Mouse (Mus musculus) lung, adult 10 weeks (tissue): ENCODE data around the gene Dxo. TPM values are rescaled to one million over a fixed set of nuclear protein-coding genes. Genes with fewer than 3 reads are reported as not detected.

ENCODE experiments used
- polyA plus RNA-seq: library from polyadenylated mRNA; stranded (reverse); fragments of 350-450 nt; fragmentation: Illumina TruSeq; extraction: RNeasy Lipid Tissue Mini Kit (QIAGEN cat#74804); gene quantifications from one replicate; pipeline ENCODE4 v1.2.3, GENCODE M21; 2014; ENCODE audit warnings: low read depth, low replicate concordance; ENCODE audit not compliant: insufficient read depth

Gene Dxo
- polyA plus RNA-seq = 27.5 TPM

GRCm38 (mm10) chr17:34836856-34837221 lies at the start of gene Dxo, which contains the start of gene Stk19:
TSS of gene Dxo (plus strand) at chr17:34837019.
TSS of gene Stk19 (minus strand) at chr17:34836945.

GRCm38 (mm10) chr17:34804301-34804700 lies 32.5 kb upstream of the Dxo start, which contains the start of gene Cyp21a1:
TSS of gene Cyp21a1 (minus strand) at chr17:34804561.

DNA sequence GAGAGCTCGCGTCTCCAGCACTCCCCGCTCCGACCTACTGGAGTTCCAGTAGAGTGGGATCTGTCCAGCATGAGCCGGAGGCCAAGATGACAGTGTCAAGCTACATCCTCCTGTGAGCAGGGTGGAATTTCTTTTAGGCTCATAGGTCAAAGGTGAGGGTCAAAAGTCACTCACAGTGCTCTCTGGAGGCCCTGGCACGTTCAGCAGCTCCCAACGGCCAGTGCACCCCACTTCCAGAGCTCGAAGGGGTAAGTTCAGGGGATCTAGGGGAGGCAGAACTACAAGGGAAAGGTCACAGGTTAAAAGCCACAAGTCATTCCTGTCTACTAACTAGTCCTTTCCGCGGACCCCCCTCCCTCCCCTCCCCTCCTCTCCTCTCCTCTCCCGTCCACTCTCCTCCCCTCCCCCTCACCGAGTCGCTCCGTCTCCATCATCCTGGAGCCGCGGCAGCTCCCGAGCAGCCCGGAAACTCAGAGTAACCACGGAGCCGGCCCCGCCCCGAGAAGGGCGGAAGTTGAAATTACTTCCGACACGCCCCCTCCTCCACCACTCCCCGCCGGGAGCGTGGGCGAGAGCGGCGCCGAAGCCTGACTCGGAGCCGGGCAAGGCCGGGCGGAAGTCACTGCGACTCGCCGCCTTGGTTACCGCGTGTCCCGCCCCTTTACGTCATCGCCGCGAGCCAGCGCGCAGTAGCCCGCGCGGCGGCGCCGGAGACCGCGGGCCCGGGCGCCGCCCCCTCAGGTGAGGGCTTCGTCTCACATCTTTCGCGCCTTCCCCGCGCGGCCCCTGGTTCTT lies 13.1 kb downstream of the Dxo start, which contains the start of the genes Skiv2l and Nelfe:
Skiv2l (minus strand) TSS at position 489 of the 795 bp plus-strand sequence.
Nelfe (plus strand) TSS at position 670 of the 795 bp plus-strand sequence.

GRCm38 (mm10) chr17:34862416-34863081 lies 25.7 kb downstream of the Dxo start, which contains the start of gene Cfb:
TSS of gene Cfb (minus strand) at chr17:34862518.

DNA sequence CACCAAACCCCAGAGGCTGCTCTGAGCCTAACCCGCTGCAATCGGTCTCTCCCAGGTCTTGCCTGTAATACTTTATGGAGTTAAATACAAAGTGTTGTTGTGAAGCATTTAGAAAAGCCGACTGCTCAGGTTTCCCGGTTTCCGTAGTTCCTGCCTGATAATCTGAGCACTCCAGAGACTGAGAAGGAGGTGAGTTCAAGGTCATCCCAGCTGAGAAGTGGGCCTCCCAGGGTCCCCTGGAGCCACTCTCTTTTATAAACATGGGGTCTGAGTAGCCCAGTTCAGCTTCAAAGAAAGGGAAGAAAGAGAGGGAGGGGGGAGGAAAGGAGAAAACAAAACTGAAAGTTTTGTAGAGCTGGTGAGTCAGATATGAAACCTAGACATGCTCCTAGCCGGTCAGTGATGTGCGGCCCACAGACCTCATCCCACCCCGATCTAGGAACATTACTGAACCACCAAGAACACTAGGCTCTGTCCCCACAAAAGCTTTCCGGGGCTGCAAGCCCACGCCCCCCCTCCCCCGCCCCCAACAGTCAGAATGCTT lies 42.6 kb downstream of the Dxo start, which contains the start of gene Zbtb12:
Zbtb12 (plus strand) TSS at position 148 of the 544 bp plus-strand sequence.

GRCm38 (mm10) chr17:34881683-34882310 lies 45.0 kb downstream of the Dxo start, which contains the start of gene Gm20547:
TSS of gene Gm20547 (minus strand) at chr17:34882042.

Other genes with a start within 250 kb of the Dxo start
- gene Gpsm3, start 247.2 kb upstream of the Dxo start, polyA plus RNA-seq = 40.6 TPM
- 32.4 TPM for gene Pbx2, start 245.8 kb upstream of the Dxo start, polyA plus RNA-seq
- 2,693 TPM for gene Ager, start 239.2 kb upstream of the Dxo start, polyA plus RNA-seq
- 48.1 TPM for gene Rnf5, start 233.3 kb upstream of the Dxo start, polyA plus RNA-seq
- gene Agpat1, start 232.8 kb upstream of the Dxo start, polyA plus RNA-seq = 36.8 TPM
- gene Egfl8, start 221.0 kb upstream of the Dxo start, polyA plus RNA-seq = 4.1 TPM
- gene Ppt2, start 208.5 kb upstream of the Dxo start, polyA plus RNA-seq = 30.7 TPM
- gene Prrt1, start 207.5 kb upstream of the Dxo start, polyA plus RNA-seq = 1.6 TPM
- gene Fkbpl, start 192.3 kb upstream of the Dxo start, polyA plus RNA-seq = 6.8 TPM
- 31.2 TPM for gene Atf6b, start 189.9 kb upstream of the Dxo start, polyA plus RNA-seq
- gene Tnxb, start 166.5 kb upstream of the Dxo start, polyA plus RNA-seq = 7.5 TPM
- 122 TPM for gene C4b, start 93.1 kb upstream of the Dxo start, polyA plus RNA-seq
- gene Cyp21a1, start 32.5 kb upstream of the Dxo start, polyA plus RNA-seq = not detected
- gene Stk19, start 74 bp upstream of the Dxo start, polyA plus RNA-seq = 27.3 TPM
- 19.3 TPM for gene Skiv2l, start 13.2 kb downstream of the Dxo start, polyA plus RNA-seq
- 30.3 TPM for gene Nelfe, start 13.4 kb downstream of the Dxo start, polyA plus RNA-seq
- 38.7 TPM for gene Cfb, start 25.5 kb downstream of the Dxo start, polyA plus RNA-seq
- 4.5 TPM for gene Zbtb12, start 42.5 kb downstream of the Dxo start, polyA plus RNA-seq
- gene Gm20547, start 45.0 kb downstream of the Dxo start, polyA plus RNA-seq = not detected
- gene C2, start 61.2 kb downstream of the Dxo start, polyA plus RNA-seq = 24.6 TPM
- 39.7 TPM for gene Ehmt2, start 61.5 kb downstream of the Dxo start, polyA plus RNA-seq
- gene Slc44a4, start 77.4 kb downstream of the Dxo start, polyA plus RNA-seq = 9.2 TPM
- gene Neu1, start 94.2 kb downstream of the Dxo start, polyA plus RNA-seq = 22.0 TPM
- 18.0 TPM for gene Hspa1b, start 122.2 kb downstream of the Dxo start, polyA plus RNA-seq
- not detected for gene Gm20481, start 132.9 kb downstream of the Dxo start, polyA plus RNA-seq
- gene Hspa1a, start 135.1 kb downstream of the Dxo start, polyA plus RNA-seq = 15.5 TPM
- 1.2 TPM for gene Hspa1l, start 135.7 kb downstream of the Dxo start, polyA plus RNA-seq
- gene Lsm2, start 144.8 kb downstream of the Dxo start, polyA plus RNA-seq = 34.0 TPM
- 25.7 TPM for gene Vars, start 164.0 kb downstream of the Dxo start, polyA plus RNA-seq
- 0.74 TPM for gene Vwa7, start 179.6 kb downstream of the Dxo start, polyA plus RNA-seq
- 1.3 TPM for gene Sapcd1, start 191.0 kb downstream of the Dxo start, polyA plus RNA-seq
- 3.1 TPM for gene Msh5, start 209.7 kb downstream of the Dxo start, polyA plus RNA-seq
- 242 TPM for gene Clic1, start 212.9 kb downstream of the Dxo start, polyA plus RNA-seq
- 99.2 TPM for gene Ddah2, start 222.0 kb downstream of the Dxo start, polyA plus RNA-seq
- gene Ly6g6c, start 228.4 kb downstream of the Dxo start, polyA plus RNA-seq = 2.4 TPM
- gene Mpig6b, start 229.2 kb downstream of the Dxo start, polyA plus RNA-seq = 0.84 TPM
- 1.4 TPM for gene Ly6g6e, start 239.9 kb downstream of the Dxo start, polyA plus RNA-seq
- 13.1 TPM for gene Ly6g6d, start 241.0 kb downstream of the Dxo start, polyA plus RNA-seq
- gene Ly6g6f, start 248.6 kb downstream of the Dxo start, polyA plus RNA-seq = not detected